Mouse (Mus musculus) erythroblast, embryonic 14.5 days (primary cell): ENCODE measurements around the gene Itga9.

ENCODE experiments used
- GATA1 ChIP-seq: IDR thresholded peaks from 2 replicates; pipeline ENCODE4 v1.6.1; 2012; ENCODE audit warnings: low read length, inconsistent platforms, mixed read lengths
- TAL1 ChIP-seq: IDR thresholded peaks from 3 replicates; pipeline ENCODE4 v1.6.1; 2012; ENCODE audit warnings: low read length, inconsistent platforms, mixed read lengths

- TF ChIP-seq TAL1 (no peak), GATA1 (no peak)
These were observed 86.8 kb downstream of the Itga9 start for GRCm38 (mm10) chr9:118693256-118693655.
